22 mouse cellular contexts compared by ENCODE assay signal in genomic region chr2:160131386-160131785, GRCm38 (mm10).
DNase-seq lines count a peak whose midpoint lies in the region; ATAC-seq and TF ChIP-seq lines count a peak whose summit lies in the region.
"Had no signal": no experiment of that assay in that cellular context is flagged by ENCODE, and none has a peak within 500 bp of the region (broad histone marks: within the 10 kb centered on the region; RNA-seq: fewer than 3 reads in every experiment).

No protein-coding gene starts in this region.

- no peaks in the 10 kb centered on the region for H3K9me3 ChIP-seq in hindbrain, embryonic 10.5 days
- H3K9me3 ChIP-seq in hindbrain, embryonic 12.5 days (replicated peaks), result no peaks in the 10 kb centered on the region
- no peaks in the 10 kb centered on the region for H3K9me3 ChIP-seq in intestine, embryonic 15.5 days
- H3K9me3 ChIP-seq in intestine, postnatal 0 days (ENCODE audit: control insufficient read depth), result no peaks in the 10 kb centered on the region
- H3K9me3 ChIP-seq in midbrain, embryonic 11.5 days (ENCODE audit: control insufficient read depth, low read length), result no peaks in the 10 kb centered on the region
- no peaks in the 10 kb centered on the region for H3K9me3 ChIP-seq in midbrain, embryonic 13.5 days
- H3K9me3 ChIP-seq in intestine, embryonic 16.5 days (ENCODE audit: control insufficient read depth, low read length), result no peaks in the 10 kb centered on the region

- H3K4me3 ChIP-seq in hindbrain, embryonic 10.5 days, result no peak overlapping the region
- no peak overlapping the region for H3K4me3 ChIP-seq in hindbrain, embryonic 12.5 days
- H3K4me3 ChIP-seq in intestine, embryonic 15.5 days (replicated peaks), result no peak overlapping the region
- H3K4me3 ChIP-seq in intestine, postnatal 0 days (ENCODE audit: low read depth, low read length), result no peak overlapping the region
- H3K4me3 ChIP-seq in midbrain, embryonic 11.5 days (ENCODE audit: low read depth, low read length), result no peak overlapping the region
- no peak overlapping the region for H3K4me3 ChIP-seq in midbrain, embryonic 13.5 days (replicated peaks)
- H3K4me3 ChIP-seq in intestine, embryonic 16.5 days (ENCODE audit: low read length), result no peak overlapping the region

- no peaks in the 10 kb centered on the region for H3K36me3 ChIP-seq in hindbrain, embryonic 10.5 days
- H3K36me3 ChIP-seq in hindbrain, embryonic 12.5 days, result no peaks in the 10 kb centered on the region
- H3K36me3 ChIP-seq in intestine, embryonic 15.5 days, result no peaks in the 10 kb centered on the region
- H3K36me3 ChIP-seq in intestine, postnatal 0 days (ENCODE audit: control insufficient read depth, insufficient read depth), result no peaks in the 10 kb centered on the region
- no peaks in the 10 kb centered on the region for H3K36me3 ChIP-seq in midbrain, embryonic 11.5 days (ENCODE audit: control insufficient read depth, insufficient read depth, low read length)
- H3K36me3 ChIP-seq in midbrain, embryonic 13.5 days, result no peaks in the 10 kb centered on the region
- no peaks in the 10 kb centered on the region for H3K36me3 ChIP-seq in intestine, embryonic 16.5 days (ENCODE audit: control insufficient read depth, insufficient read depth, low read length)
- H3K36me3 ChIP-seq: G1E had no signal

- no peaks in the 10 kb centered on the region; the same call in none of the 2 replicates for H3K27me3 ChIP-seq in hindbrain, embryonic 10.5 days (ENCODE audit: insufficient read depth, poor library complexity, severe bottlenecking)
- no peaks in the 10 kb centered on the region for H3K27me3 ChIP-seq in hindbrain, embryonic 12.5 days
- no peaks in the 10 kb centered on the region for H3K27me3 ChIP-seq in intestine, embryonic 15.5 days (replicated peaks)
- no peaks in the 10 kb centered on the region for H3K27me3 ChIP-seq in intestine, postnatal 0 days (replicated peaks; ENCODE audit: control insufficient read depth, insufficient read depth, low read length)
- no peaks in the 10 kb centered on the region for H3K27me3 ChIP-seq in midbrain, embryonic 11.5 days (ENCODE audit: control insufficient read depth, insufficient read depth, low read length)
- no peaks in the 10 kb centered on the region for H3K27me3 ChIP-seq in midbrain, embryonic 13.5 days
- H3K27me3 ChIP-seq in intestine, embryonic 16.5 days (replicated peaks; ENCODE audit: control insufficient read depth, insufficient read depth, low read length), result no peaks in the 10 kb centered on the region
- H3K27me3 ChIP-seq: CH12.LX, Patski had no signal

- ATAC-seq in hindbrain, embryonic 12.5 days (ENCODE audit: low FRiP score), result no peak
- ATAC-seq in intestine, embryonic 15.5 days, result peak; percentile 56; the same call in 1 of the 2 replicates
- ATAC-seq in intestine, postnatal 0 days, result no peak; the same call in 1 of the 2 replicates
- ATAC-seq in midbrain, embryonic 11.5 days (ENCODE audit: low FRiP score), result peak; percentile 33
- ATAC-seq in midbrain, embryonic 13.5 days, result no peak
- ATAC-seq in intestine, embryonic 16.5 days, result peak; percentile 64
- ATAC-seq: activated CD4-positive, CD25-positive, alpha-beta regulatory T cell, adult 4 months; CD4-positive, CD25-positive, alpha-beta regulatory T cell, adult 4 months; Patski had no signal

- no peak overlapping the region for H3K9ac ChIP-seq in hindbrain, embryonic 12.5 days
- H3K9ac ChIP-seq in intestine, embryonic 15.5 days, result no peak overlapping the region
- H3K9ac ChIP-seq in intestine, postnatal 0 days (ENCODE audit: low read depth, low read length), result no peak overlapping the region
- no peak overlapping the region for H3K9ac ChIP-seq in midbrain, embryonic 11.5 days (ENCODE audit: low read length)
- no peak overlapping the region for H3K9ac ChIP-seq in midbrain, embryonic 13.5 days (replicated peaks)
- H3K9ac ChIP-seq in intestine, embryonic 16.5 days (ENCODE audit: low read depth, low read length), result no peak overlapping the region

- H3K4me2 ChIP-seq in hindbrain, embryonic 12.5 days (replicated peaks), result no peak overlapping the region
- H3K4me2 ChIP-seq in intestine, embryonic 15.5 days (replicated peaks), result no peak overlapping the region
- no peak overlapping the region for H3K4me2 ChIP-seq in intestine, postnatal 0 days (replicated peaks; ENCODE audit: low read depth)
- H3K4me2 ChIP-seq in midbrain, embryonic 11.5 days, result no peak overlapping the region
- no peak overlapping the region for H3K4me2 ChIP-seq in midbrain, embryonic 13.5 days (replicated peaks)
- H3K4me2 ChIP-seq in intestine, embryonic 16.5 days (ENCODE audit: low read depth, low read length), result no peak overlapping the region

- WGBS in hindbrain, embryonic 10.5 days, result 58% methylated on average over 2 of the region's 2 CpGs
- 73% methylated on average over 2 of the region's 2 CpGs for WGBS in hindbrain, embryonic 12.5 days
- WGBS in intestine, embryonic 15.5 days, result 56% methylated on average over 2 of the region's 2 CpGs
- 32% methylated on average over 2 of the region's 2 CpGs for WGBS in intestine, postnatal 0 days
- WGBS in midbrain, embryonic 11.5 days, result 43% methylated on average over 2 of the region's 2 CpGs
- 48% methylated on average over 2 of the region's 2 CpGs for WGBS in midbrain, embryonic 13.5 days
- WGBS in intestine, embryonic 16.5 days, result 57% methylated on average over 2 of the region's 2 CpGs

- TF ChIP-seq CTCF in intestine, postnatal 0 days (IDR thresholded peaks at IDR 0.05; ENCODE audit: low read depth), result no peak

- peak; percentile 15 for DNase-seq in hindbrain, embryonic 10.5 days (ENCODE audit: low spot score)
- no peak for DNase-seq in midbrain, embryonic 11.5 days (ENCODE audit: low spot score, missing footprints)
- no peak for DNase-seq in adrenal gland, postnatal 36 days
- DNase-seq: adrenal gland, adult 2 months; adrenal gland, adult 8-10 months; adrenal gland, postnatal 10 days; adrenal gland, postnatal 14 days; adrenal gland, postnatal 25 days; B cell, adult 2 months; cerebellum, adult 11 months; cerebellum, adult 11-12 months; cerebellum, adult 18-20 months had no signal

- H3K4me1 ChIP-seq in hindbrain, embryonic 10.5 days (replicated peaks), result peaks cover 8% of the 10 kb centered on the region
- H3K4me1 ChIP-seq in hindbrain, embryonic 12.5 days, result no peaks in the 10 kb centered on the region
- H3K4me1 ChIP-seq in intestine, embryonic 15.5 days (replicated peaks), result no peaks in the 10 kb centered on the region
- H3K4me1 ChIP-seq in intestine, postnatal 0 days (replicated peaks; ENCODE audit: control insufficient read depth, insufficient read depth, low read length), result no peaks in the 10 kb centered on the region
- no peaks in the 10 kb centered on the region for H3K4me1 ChIP-seq in midbrain, embryonic 11.5 days (ENCODE audit: control insufficient read depth, insufficient read depth, low read length)
- H3K4me1 ChIP-seq in midbrain, embryonic 13.5 days (replicated peaks), result 0 out of 2 replicates have a peak, but pooled peaks cover 5% of the 10 kb centered on the region
- H3K4me1 ChIP-seq in intestine, embryonic 16.5 days (ENCODE audit: control insufficient read depth, insufficient read depth, low read length), result no peaks in the 10 kb centered on the region

- H3K27ac ChIP-seq in hindbrain, embryonic 10.5 days, result no peak overlapping the region
- no peak overlapping the region for H3K27ac ChIP-seq in hindbrain, embryonic 12.5 days
- no peak overlapping the region for H3K27ac ChIP-seq in intestine, embryonic 15.5 days
- H3K27ac ChIP-seq in intestine, postnatal 0 days (ENCODE audit: low read depth, low read length), result no peak overlapping the region
- H3K27ac ChIP-seq in midbrain, embryonic 11.5 days (ENCODE audit: low read depth, low read length), result no peak overlapping the region
- H3K27ac ChIP-seq in midbrain, embryonic 13.5 days, result no peak overlapping the region
- H3K27ac ChIP-seq in intestine, embryonic 16.5 days (ENCODE audit: low read length), result no peak overlapping the region

Comparison
In these comparisons a context has a peak if more than half of its experiments do, and no peak if none do; other contexts are left out.
1. ATAC-seq: peak in intestine, embryonic 15.5 days (single experiment), midbrain, embryonic 11.5 days (single experiment) and intestine, embryonic 16.5 days (single experiment); none in hindbrain, embryonic 12.5 days (single experiment), intestine, postnatal 0 days (single experiment) and midbrain, embryonic 13.5 days (single experiment).